Mouse (Mus musculus): ENCODE data around the gene Ercc4.

DNA sequence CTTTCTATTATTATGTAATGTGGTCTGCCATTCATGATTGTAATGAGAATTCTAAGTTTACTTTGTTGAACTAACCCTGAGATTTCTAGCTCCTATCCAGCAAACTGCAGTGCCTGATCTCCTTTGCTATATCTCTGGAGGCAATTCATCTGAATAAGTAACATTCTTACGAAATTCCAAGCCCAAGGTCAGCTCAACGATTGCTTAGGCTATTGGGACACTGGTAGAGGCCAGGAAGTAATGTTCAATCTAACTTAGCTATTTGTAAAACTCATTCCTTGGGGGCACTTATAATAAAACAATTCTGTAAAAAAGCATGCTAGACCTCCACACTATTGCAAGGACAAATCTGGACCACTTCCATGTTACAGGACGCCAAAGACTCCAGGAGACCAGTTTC lies 58.2 kb downstream of the Ercc4 start:
- no peak for TF ChIP-seq EP300 (IDR thresholded peaks at IDR 0.05)
- TF ChIP-seq CTCF (IDR thresholded peaks at IDR 0.05), result no peak
